Mouse (Mus musculus) spleen, embryonic (tissue): ENCODE measurements around the gene Oas1e.

Source experiments
- CTCF ChIA-PET: fragments of 350-600 bp; sonication (Branson Sonifier 250); formaldehyde crosslinking; loops from one replicate; lab custom pipeline; 2022; lab: Charles Lee

Gene Oas1e

DNA sequence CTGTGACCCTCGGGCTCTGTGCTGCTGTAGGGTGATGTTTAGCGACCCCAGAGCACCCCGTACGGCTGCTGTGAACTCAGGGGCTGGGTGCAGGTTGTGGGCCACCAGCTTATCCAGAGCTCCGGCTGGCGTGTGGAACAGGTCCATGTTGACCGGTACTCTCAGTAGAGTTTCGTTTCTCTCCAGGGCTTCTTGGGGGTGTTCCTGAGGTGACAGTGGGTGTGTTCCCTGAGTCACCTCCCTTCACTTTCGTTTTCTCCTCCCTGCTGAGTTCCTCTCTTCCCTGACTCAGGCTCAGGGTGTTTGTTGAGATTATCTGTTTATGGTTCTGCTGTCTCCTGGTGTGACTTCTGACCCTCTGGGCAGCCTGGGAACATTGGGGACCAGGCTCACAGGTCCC, 17.9 kb downstream of the Oas1e start, which contains the start of gene Oas3:
TSS of gene Oas3 (minus strand) at position 184 of the 400 bp plus-strand sequence.
- CTCF ChIA-PET, result no interaction called here

DNA sequence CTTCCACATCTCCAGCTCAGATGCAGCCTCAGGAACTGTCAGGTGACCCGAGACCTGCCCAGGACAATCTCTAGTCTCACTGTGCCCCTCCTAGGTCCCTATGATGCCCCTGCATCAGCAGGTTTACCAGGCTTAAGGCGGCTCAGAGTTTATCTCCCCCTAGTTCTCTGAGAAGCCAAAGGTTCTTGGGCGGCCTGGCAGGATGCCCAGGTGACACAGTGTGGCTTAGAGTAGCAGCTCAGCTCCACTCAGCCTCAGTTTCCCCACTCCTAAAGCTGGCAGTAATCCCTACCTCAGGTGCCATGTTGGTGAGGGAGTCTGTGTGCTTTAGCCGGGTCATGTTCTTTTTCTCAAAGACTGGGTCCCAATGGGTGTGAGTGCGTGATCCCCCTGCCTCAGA, 18.5 kb downstream of the Oas1e start:
- CTCF ChIA-PET, result no interaction called here

DNA sequence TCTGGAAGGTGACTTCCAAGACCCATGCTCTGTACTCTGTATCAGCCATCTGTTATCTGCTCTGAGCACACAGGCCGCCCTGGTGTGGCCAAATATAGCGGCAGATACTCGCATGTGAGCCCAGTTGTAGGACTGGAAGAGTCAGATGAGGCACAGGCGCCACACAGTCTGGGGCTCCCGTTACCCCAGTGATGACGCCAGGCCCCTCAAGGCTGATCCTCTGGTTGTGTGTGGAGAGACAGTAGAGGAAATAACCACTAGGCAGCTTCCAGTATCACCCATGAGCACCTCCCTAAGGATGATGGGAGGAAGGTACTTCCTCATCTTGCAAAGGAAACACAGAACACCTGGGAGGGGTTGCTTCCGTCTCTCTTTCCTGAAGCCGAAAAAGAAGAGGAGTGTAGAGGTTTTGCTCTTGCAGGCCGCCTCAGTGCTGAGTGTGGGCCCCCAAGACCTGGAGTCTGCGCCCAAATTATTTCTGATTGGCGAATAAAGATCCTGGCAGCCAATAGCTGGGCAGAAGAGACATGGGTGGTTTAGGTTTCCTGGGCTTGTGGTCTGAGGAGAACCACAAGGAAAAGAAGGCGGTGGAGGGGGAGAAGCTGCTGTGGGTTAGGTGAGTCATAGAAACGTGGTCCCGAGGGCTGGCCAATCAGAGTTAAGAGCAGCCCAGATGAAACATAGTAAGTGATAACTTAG, 19.9 kb downstream of the Oas1e start:
- CTCF ChIA-PET, result no interaction called here

DNA sequence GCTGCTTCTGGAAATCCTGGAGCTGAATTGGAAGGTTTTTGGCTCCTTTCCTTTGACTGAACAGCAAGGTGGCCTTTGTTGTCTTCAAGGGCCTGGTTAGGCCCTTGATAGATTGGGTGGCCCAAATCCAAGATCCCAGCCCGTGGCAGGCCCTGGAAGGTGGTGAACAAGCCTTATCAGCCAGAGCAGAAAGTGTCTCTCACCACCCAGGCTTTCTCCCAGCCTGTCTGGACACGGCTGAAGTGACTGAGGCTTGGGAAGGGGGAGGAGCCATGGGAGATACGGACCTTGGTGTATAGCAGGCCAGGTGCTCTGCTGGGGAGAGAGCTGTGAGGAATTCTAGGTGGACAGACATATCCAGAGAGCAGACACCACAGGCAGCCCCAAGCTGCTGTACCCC, 25.9 kb downstream of the Oas1e start:
- CTCF ChIA-PET, result no interaction called here

DNA sequence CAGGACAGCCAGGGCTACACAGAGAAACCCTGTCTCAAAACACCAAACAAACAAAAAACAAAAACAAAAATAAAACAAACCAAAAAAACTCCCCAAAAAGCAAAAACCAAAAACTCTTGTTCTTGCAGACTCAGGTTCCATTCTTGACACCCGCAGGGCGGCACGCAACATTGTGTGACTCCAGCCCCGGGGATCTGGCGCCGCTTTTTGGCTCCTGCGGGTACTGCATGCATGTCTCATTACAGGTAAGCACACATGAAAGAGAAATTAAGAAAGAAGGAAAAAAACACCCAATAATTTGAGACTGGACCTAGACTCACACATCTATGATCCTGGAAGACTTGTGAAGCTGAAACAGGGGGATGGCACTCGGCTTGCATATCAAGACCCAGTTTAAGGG, 30.3 kb downstream of the Oas1e start:
- CTCF ChIA-PET, result no interaction called here

DNA sequence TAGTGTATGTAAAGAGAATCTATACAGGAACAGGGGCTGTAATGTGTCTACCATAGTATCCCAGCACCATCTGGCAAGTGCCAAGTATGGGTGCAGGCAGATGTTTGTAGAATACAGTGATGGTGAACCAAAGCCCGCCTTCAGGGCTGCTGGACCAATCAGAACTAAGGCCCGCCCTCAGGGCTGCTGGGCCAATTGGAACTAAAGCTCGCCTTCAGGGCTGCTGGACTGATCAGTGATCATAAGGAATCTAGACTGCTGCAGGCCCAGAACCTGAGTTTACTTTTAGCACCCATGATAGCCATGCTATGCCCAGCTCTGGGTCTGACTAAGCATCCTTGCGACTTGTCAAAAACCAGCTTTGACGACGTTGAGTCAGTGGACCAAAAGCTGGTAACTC, 33.4 kb downstream of the Oas1e start:
- CTCF ChIA-PET, result no interaction called here

DNA sequence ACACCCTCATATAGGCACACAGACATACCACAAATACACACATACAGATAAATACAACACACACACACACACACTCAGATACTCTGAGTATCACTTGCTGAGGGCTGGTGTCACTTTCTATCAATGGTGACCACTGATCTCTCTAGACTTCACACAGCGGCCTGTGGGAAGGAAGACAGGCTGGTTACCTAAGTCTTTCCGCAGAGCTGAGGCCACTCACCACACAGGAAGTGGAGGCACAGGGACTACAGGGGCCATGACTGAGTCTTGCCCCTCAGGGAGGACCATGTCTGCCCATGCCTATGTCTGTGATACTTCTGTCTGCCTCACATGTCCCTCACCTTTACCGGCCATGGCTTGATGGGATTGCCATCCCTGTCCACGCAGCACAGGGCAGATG, 41.1 kb downstream of the Oas1e start:
- CTCF ChIA-PET, result no interaction called here

DNA sequence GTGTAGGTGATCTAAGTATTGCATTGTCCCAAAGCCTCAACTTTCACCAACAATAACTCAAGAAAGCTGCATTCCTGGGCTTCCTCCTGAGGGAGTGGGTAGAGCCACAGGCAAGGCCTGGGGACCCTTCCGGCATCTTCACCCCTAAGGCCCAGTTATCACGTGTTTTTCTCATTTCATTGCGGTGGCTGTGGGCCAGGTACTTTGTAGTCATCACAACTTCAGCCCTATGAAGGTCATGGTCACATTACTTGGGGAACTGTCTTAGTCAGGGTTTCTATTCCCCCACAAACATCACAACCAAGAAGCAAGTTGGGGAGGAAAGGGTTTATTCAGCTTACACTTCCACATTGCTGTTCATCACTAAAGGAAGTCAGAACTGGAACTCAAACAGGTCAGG, 42.5 kb downstream of the Oas1e start:
- CTCF ChIA-PET, result no interaction called here

DNA sequence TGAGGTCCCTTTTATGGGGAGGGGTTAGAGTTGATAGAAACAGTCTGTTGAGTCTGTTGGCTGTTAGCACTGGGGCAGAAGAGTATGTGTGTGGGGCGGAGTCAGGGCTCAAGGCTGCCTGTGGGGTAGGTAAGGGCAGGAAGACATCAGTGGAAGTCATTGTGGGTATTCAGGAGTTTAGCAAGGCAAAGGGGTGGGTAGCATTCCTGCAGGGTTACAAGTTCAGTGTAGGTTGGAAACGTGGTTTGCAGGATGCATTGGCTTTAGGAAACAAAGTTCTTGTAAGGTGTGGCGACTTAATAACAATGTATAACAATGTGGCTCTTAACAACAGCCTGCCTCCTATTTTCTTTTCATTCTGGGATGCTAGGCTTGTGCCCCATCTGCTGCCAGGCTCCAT, 44.1 kb downstream of the Oas1e start:
- CTCF ChIA-PET, result no interaction called here

DNA sequence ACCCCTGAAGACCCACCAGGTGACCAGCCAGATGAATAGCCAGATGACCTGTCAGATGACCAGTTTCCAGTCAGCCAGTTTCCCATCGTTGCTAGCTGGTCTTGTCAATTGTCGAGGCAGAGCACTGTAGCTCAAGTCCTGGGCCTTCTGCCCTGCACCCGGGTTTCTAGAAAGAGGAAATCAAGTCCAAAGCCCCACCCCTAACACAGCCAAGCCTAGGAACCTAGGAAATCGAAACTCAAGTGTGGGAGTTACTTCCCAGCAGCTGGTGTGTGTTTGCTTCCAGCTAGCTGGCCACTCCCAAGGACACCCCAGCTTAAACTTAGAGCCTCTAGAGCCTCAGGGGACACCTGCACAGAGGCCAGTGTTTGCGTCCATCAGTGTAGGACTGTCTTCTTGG, 45.6 kb downstream of the Oas1e start, which contains the start of gene Oas2:
TSS of gene Oas2 (minus strand) at position 166 of the 400 bp plus-strand sequence.
- CTCF ChIA-PET, result interaction anchor here (0.5 to 0.8 kb wide), 3 partner anchors 10 to 205 kb away, joined by 6 to 8 read pairs (median 6); no protein-coding TSS in a partner anchor

DNA sequence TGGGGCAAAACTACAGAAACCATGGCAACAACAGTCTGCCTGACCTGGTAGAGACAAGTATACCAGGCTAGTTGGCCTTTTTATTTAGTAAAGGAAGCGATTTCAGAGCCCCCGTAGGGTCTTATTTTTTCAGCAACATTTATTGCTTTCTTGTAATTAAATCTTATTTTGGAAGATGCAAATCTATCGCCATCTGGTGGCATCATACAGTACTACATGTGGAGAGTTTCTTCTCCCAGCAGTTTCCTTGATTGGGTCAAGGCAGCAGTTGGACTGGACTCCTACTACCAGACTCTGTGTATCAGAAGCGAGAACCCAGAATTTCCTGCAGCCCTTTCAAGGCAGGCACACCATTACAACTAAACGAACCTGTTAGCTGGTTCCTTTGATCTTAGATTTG, 48.9 kb downstream of the Oas1e start:
- CTCF ChIA-PET, result no interaction called here

DNA sequence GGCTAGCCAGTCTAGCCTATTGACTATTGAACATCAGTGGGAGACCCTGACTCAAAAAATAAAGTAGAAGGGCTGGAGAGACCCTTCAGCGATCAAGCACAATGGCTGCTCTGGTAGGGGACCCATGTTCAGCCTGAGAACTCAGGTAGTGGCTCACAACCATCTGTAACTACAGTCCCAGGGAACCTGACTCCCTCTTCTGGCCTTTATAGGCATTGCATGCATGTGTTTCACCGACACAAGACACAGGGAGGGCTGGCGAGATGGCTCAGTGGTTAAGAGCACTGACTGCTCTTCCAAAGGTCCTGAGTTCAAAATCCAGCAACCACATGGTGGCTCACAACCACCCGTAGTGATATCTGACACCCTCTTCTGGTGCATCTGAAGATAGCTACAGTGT, 53.2 kb downstream of the Oas1e start:
- CTCF ChIA-PET, result interaction anchor here (0.6 kb wide), 1 partner anchor 205 kb away, joined by 16 read pairs; no protein-coding TSS in a partner anchor
